Mouse (Mus musculus) brain, embryonic 14.5 days (tissue): ENCODE measurements around the gene Plekha8.

Experiments
- CTCF ChIP-seq: fragments of 200-500 bp; IDR thresholded peaks from 2 replicates; pipeline ENCODE4 v1.5.1; 2012; ENCODE audit warnings: inconsistent platforms, mild to moderate bottlenecking, moderate library complexity, borderline replicate concordance; ENCODE audit not compliant: insufficient read depth, insufficient read length; ENCODE audit errors: extremely low read depth
- POLR2A ChIP-seq: fragments of 200-500 bp; IDR thresholded peaks from 2 replicates; pipeline ENCODE4 v1.6.1; 2012; ENCODE audit warnings: mild to moderate bottlenecking, inconsistent platforms, borderline replicate concordance; ENCODE audit not compliant: poor library complexity, insufficient read depth, insufficient read length, severe bottlenecking; ENCODE audit errors: extremely low read depth

- TF ChIP-seq CTCF, result no peak
- TF ChIP-seq POLR2A, result no peak
Measured at GRCm38 (mm10) chr6:54689686-54690085, 94.8 kb downstream of the Plekha8 start.
